Mouse (Mus musculus) lung, embryonic 14.5 days (tissue): ENCODE results near the gene Gm20696. TPM values are rescaled to one million over a fixed set of nuclear protein-coding genes. Genes with fewer than 3 reads are reported as not detected.

ENCODE experiments used
- ATAC-seq: fragments of 200-750 bp; cut with Nextera tagmentation; 2 replicates; pipeline ENCODE4 v1.8.0; 2017; ENCODE audit warnings: mild to moderate bottlenecking, moderate TSS enrichment, moderate library complexity; ENCODE audit not compliant: insufficient read depth
- DNase-seq: peaks from one replicate; pipeline ENCODE4 v3.0.0-alpha.2; 2015
- H3K27ac ChIP-seq: fragments of 300-500 bp; sonication (generic); 2 replicates; pipeline ENCODE4 v1.5.1; 2014; ENCODE audit warnings: low read depth, mild to moderate bottlenecking, moderate library complexity
- H3K27me3 ChIP-seq: fragments of 300-500 bp; sonication (generic); 2 replicates; pipeline ENCODE4 v1.6.1; 2014; ENCODE audit warnings: low read length, control low read depth; ENCODE audit not compliant: insufficient read depth
- H3K36me3 ChIP-seq: fragments of 300-500 bp; sonication (generic); 2 replicates; pipeline ENCODE4 v1.6.1; 2014; ENCODE audit warnings: control low read depth; ENCODE audit not compliant: insufficient read depth
- H3K4me1 ChIP-seq: fragments of 300-500 bp; sonication (generic); 2 replicates; pipeline ENCODE4 v1.6.1; 2014; ENCODE audit warnings: antibody characterized with exemption, control low read depth; ENCODE audit not compliant: insufficient read depth
- H3K4me2 ChIP-seq: fragments of 300-500 bp; sonication (generic); 2 replicates; pipeline ENCODE4 v1.6.1; 2014; ENCODE audit warnings: mild to moderate bottlenecking
- H3K4me3 ChIP-seq: fragments of 300-500 bp; sonication (generic); 2 replicates; pipeline ENCODE4 v1.5.1; 2014; ENCODE audit warnings: low read depth, low read length
- H3K9ac ChIP-seq: fragments of 300-500 bp; sonication (generic); 2 replicates; pipeline ENCODE4 v1.6.1; 2014
- H3K9me3 ChIP-seq: fragments of 300-500 bp; sonication (generic); 2 replicates; pipeline ENCODE4 v1.6.1; 2016; ENCODE audit warnings: low read depth, low read length, control low read depth
- CTCF ChIP-seq: IDR thresholded peaks from 2 replicates; pipeline ENCODE4 v1.5.1; 2016; ENCODE audit warnings: antibody characterized with exemption, low read depth
- WGBS: fragments of 180-500 bp; shearing (Covaris S2); extraction: QIAGEN DNeasy Blood & Tissue Kit; methylation state at CpG from one replicate; pipeline ENCODE4 v1.1.7; 2014; 5-methylcytosine and 5-hydroxymethylcytosine counted together
- polyA plus RNA-seq: library from polyadenylated mRNA; unstranded; fragments of >200 nt; fragmentation: Nextera tagmentation; extraction: Ambion mirVana; gene quantifications from 2 replicates; pipeline ENCODE4 v1.2.1, GENCODE M21; 2014

Gm20696 gene
- polyA plus RNA-seq, 1 experiment from 2014 or later = 7.3 TPM

DNA sequence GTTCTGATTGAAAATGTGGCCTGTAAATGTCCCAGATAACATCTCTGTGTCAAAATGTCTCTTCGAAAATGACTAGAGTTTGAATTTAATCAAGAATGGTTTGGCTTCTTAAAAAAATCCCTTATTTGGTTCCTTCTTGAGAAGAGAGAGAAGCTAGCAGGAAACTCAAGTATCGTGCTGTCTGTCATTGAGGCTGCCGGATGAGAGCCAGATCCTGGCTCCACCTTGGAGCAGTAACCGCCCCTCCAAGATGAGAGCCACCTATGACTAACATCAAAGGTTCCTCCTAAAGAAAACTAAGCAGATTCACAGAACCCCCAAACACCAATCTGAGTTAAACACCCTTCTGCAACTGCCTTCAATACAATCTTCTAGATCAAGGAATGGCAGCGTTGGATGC lies 369.1 kb downstream of the Gm20696 start:
- Histone ChIP-seq H3K4me3 (no peak overlapping the region), H3K36me3 (no peaks in the 10 kb centered on the region), H3K4me2 (no peak overlapping the region), H3K27ac (no peak overlapping the region), H3K9me3 (no peaks in the 10 kb centered on the region), H3K9ac (no peak overlapping the region), H3K4me1 (no peaks in the 10 kb centered on the region), H3K27me3 (no peaks in the 10 kb centered on the region)
- DNase-seq (no peak), ATAC-seq (no peak)
- 80% methylated on average over 5 of the region's 5 CpGs for WGBS
- TF ChIP-seq CTCF = no peak

GRCm38 (mm10) chr6:99295495-99295894 lies 371.1 kb downstream of the Gm20696 start:
- TF ChIP-seq CTCF = no peak
- no peak overlapping the region for H3K4me3 ChIP-seq
- no peaks in the 10 kb centered on the region for H3K36me3 ChIP-seq
- H3K9ac ChIP-seq = no peak overlapping the region
- no peaks in the 10 kb centered on the region for H3K4me1 ChIP-seq
- no peaks in the 10 kb centered on the region for H3K27me3 ChIP-seq
- H3K9me3 ChIP-seq = no peaks in the 10 kb centered on the region
- 73% methylated on average over 8 of the region's 8 CpGs for WGBS
- no peak overlapping the region for H3K27ac ChIP-seq
- H3K4me2 ChIP-seq = no peak overlapping the region
- ATAC-seq = no peak
- DNase-seq = no peak

- no peaks in the 10 kb centered on the region for H3K36me3 ChIP-seq
- no peak for ATAC-seq
- no peak for TF ChIP-seq CTCF
- H3K9me3 ChIP-seq = no peaks in the 10 kb centered on the region
- H3K4me1 ChIP-seq = no peaks in the 10 kb centered on the region
- no peak overlapping the region for H3K27ac ChIP-seq
- DNase-seq = no peak
- H3K27me3 ChIP-seq = no peaks in the 10 kb centered on the region
- no peak overlapping the region for H3K4me2 ChIP-seq
- H3K9ac ChIP-seq = no peak overlapping the region
- WGBS = 63% methylated on average over 4 of the region's 4 CpGs
- H3K4me3 ChIP-seq = no peak overlapping the region
Observed at GRCm38 (mm10) chr6:99289220-99289619, 377.4 kb downstream of the Gm20696 start.

DNA sequence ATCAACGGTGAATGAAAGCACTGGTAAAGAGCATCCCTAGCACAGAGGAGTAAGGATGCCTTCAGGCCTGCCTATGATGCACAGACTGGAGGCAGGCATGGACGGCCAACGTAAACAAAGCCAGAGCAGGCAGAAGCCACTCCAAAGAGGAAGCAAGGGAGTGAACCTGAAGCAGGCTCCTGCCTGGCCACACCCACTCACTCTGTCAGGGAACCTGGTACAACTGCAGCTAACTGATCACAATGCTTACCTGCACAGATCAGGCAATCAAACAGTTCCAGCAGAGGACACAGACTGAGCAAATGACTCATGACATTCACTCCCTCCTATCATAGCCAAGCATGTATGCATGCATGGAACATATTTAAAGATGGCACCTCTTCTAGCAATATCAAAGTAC lies 381.6 kb downstream of the Gm20696 start:
- no peaks in the 10 kb centered on the region for H3K27me3 ChIP-seq
- H3K36me3 ChIP-seq = no peaks in the 10 kb centered on the region
- no peaks in the 10 kb centered on the region for H3K9me3 ChIP-seq
- ATAC-seq (no peak), DNase-seq (no peak)
- H3K9ac ChIP-seq = no peak overlapping the region
- H3K4me1 ChIP-seq = no peaks in the 10 kb centered on the region
- no peak overlapping the region for H3K27ac ChIP-seq
- no peak overlapping the region for H3K4me3 ChIP-seq
- no peak for TF ChIP-seq CTCF
- no peak overlapping the region for H3K4me2 ChIP-seq
- 47% methylated on average over 3 of the region's 3 CpGs for WGBS

DNA sequence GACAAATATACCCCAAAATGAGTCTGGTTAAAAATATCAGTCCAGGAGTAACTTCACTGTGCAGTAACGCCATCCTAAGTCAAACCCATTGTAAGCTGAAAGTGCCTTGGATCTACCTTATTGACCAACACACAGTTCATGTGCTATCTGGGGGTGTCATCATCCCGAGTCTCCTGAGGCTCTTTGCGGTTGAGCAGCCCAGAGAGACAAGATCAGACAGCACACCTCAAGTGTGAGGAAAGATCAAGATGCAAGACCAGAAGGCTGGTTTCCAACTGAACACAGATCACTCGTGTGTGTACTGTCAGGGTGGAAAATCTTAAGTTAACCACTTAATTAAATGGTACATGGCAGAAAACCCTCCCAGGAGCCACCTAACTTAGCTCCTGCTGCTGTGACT lies 382.6 kb downstream of the Gm20696 start:
- DNase-seq = no peak
- no peak for ATAC-seq
- WGBS = 72% methylated on average over 4 of the region's 4 CpGs
- Histone ChIP-seq H3K27ac (no peak overlapping the region), H3K36me3 (no peaks in the 10 kb centered on the region), H3K4me1 (no peaks in the 10 kb centered on the region), H3K9ac (no peak overlapping the region), H3K27me3 (no peaks in the 10 kb centered on the region), H3K9me3 (no peaks in the 10 kb centered on the region), H3K4me2 (no peak overlapping the region), H3K4me3 (no peak overlapping the region)
- TF ChIP-seq CTCF = no peak

GRCm38 (mm10) chr6:99282866-99283657 lies 383.5 kb downstream of the Gm20696 start:
- no peak for ATAC-seq

DNA sequence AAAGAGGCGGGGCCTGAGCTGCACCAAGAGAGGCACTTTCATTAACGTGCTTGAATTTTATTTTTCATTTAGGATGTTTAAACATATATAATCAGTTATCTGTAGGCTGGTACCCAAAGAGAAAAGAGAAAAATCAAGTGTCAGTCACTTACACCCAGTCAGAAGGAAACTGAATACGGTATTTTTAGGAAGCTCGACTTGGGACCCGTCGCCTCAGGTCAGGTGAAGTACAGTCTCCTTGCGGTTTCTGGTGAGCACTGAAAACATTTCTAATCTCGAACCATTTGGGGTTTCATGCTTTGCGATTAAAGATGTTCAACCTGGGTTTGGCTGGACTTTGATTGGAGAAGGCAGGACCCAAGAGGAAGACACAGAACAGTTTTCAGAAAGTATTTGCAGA lies 385.2 kb downstream of the Gm20696 start:
- 91% methylated on average over 9 of the region's 9 CpGs for WGBS
- Histone ChIP-seq H3K27ac (no peak overlapping the region), H3K9me3 (no peaks in the 10 kb centered on the region), H3K36me3 (no peaks in the 10 kb centered on the region), H3K27me3 (no peaks in the 10 kb centered on the region), H3K4me1 (no peaks in the 10 kb centered on the region), H3K4me2 (no peak overlapping the region), H3K4me3 (no peak overlapping the region), H3K9ac (no peak overlapping the region)
- DNase-seq (no peak), ATAC-seq (no peak)
- no peak for TF ChIP-seq CTCF

More at GRCm38 (mm10) chr6:99282866-99283657, 383.5 kb downstream of the Gm20696 start:
- Histone ChIP-seq H3K27ac (no peak overlapping the region), H3K9me3 (no peaks in the 10 kb centered on the region), H3K27me3 (no peaks in the 10 kb centered on the region), H3K4me3 (no peak overlapping the region), H3K9ac (no peak overlapping the region), H3K36me3 (no peaks in the 10 kb centered on the region), H3K4me1 (no peaks in the 10 kb centered on the region), H3K4me2 (no peak overlapping the region)
- TF ChIP-seq CTCF = no peak
- WGBS = 75% methylated on average over 15 of the region's 15 CpGs
- DNase-seq = no peak
